Mouse (Mus musculus) liver (tissue): ENCODE results near the gene Hoxb3.
A peak's percentile ranks its signal among the peaks of the same experiment; 100 is the strongest.

Source experiments
- DNase-seq: peaks from one replicate; pipeline ENCODE4 v3.0.0-alpha.2; 2020; ENCODE audit warnings: mixed read lengths

Gene Hoxb3

DNA sequence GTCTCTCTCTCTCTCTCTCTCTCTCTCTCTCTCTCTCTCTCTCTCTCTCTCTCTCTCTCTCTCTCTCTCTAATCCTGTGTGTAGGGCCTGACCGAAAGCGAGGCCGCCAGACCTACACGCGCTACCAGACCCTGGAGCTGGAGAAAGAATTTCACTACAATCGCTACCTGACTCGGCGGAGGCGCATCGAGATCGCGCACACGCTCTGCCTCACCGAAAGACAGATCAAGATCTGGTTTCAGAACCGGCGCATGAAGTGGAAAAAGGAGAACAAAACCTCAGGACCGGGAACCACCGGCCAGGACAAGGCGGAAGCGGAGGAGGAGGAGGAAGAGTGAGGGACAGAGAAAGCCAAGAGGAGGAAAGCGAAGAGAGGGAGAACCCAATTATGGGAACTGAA is 33.8 kb upstream of the Hoxb3 start:
- no peak for DNase-seq

- no peak for DNase-seq
These were observed 33.3 kb upstream of the Hoxb3 start for GRCm38 (mm10) chr11:96289837-96290236.

- DNase-seq, result no peak
These were observed 32.3 kb upstream of the Hoxb3 start for GRCm38 (mm10) chr11:96290705-96291355.

GRCm38 (mm10) chr11:96291681-96292564 is 31.2 kb upstream of the Hoxb3 start, which contains the start of gene Hoxb6:
TSS of gene Hoxb6 (plus strand) at chr11:96292476.
- no peak for DNase-seq

DNA sequence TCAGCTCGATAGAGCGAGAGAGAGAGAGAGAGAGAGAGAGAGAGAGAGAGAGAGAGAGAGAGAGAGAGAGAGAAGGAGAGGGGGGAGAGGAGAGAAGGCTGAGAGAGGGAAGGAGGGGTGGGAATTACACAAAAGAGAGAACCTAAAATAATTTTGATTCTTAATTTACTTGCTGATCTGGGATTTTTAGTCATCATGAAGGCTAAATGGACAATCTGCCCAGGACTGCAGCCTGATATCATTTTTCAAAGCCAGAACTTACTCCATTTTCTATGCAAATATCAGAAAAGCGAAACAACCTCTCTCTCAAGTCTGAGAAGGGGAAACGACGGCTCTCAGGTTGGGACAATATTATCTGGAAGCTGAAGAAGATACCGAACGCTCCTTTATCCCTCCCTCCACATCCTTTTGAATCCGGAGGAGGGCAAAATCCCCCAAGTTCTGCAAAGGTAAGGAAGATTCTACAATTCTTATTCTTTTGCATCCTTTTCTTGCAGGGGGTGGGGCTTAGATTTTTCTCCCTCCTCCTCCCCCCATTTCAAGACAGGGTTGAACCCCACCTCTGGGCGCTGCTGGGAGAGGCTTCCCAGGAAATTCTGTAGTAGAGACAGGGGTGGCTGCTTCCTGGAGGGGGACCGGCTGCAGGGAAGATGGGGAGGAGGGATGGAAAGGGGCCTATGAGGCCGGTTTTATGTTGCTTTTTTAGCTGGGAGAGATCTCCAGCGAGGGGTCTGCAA is 30.4 kb upstream of the Hoxb3 start:
- DNase-seq, result no peak

DNA sequence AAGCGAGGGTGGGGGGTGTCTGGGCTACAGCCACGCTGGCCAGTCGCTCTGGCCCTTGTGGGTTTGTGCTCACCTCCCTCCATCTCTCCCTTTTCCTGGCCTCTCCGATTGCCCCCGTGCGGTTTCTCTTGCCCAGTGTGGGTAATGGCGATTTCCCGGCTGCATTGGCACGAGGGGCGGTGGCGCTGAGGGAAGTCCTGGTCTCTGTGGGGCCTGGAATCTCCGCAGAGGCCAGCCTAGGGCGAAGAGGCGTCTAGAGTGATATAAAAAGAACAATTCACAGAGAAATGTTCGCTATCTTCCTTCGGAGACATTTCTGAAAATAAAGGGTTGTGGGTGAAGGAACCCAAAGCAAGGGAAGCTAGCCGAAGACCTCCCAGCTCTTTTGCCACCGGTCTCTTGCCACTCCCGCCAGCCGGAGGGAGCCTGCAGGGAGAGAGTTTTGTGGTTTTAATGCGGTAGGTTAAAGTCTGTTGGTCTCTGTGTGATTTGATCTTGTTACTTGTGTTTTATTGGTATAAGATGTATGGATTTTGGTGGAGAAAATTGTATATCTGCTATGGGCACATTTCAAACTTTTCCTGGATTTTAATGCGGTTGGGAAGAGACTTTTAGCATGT is 29.7 kb upstream of the Hoxb3 start:
- no peak for DNase-seq

- DNase-seq, result peak; percentile 70
These were observed 28.7 kb upstream of the Hoxb3 start for GRCm38 (mm10) chr11:96294245-96295091.

DNA sequence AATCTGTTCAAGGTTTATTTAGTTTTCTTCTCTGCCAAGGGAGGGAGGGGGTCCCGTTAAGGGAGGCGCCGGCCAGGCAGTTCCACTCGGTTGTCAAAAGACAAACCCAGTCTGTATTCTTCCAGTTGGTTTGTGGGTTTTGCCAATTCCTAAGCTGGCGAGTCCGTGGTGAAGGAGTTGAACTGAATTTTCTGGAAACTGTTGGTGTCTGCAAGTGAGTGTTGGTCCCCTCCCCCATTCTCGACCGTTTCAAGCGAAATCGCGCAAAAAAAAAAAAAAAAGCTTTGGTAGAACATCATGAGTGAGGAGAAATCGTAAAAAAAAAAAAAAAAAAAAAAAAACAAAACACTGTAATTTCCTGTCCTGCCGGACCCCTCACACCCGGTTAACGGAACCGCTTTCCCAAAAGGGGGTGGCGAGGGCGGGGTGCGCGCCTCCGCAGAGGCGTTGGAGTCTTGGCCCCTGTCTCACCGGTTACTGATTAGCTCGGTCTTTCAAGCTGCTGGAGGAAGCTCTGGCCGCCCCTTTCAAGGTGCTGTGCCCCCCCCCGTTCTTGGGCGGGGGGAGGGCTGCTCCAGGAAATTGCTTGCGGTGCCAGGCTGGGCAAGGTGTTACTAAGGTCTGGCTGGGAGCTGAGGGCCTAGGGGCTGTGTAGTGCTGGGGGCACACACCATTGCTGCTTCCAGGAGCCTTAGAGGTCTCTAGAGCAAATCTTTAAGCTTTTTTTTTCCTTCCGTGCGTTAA is 27.9 kb upstream of the Hoxb3 start:
- DNase-seq, result no peak

- DNase-seq, result no peak
These were observed 26.1 kb upstream of the Hoxb3 start for GRCm38 (mm10) chr11:96296997-96297396.

GRCm38 (mm10) chr11:96297428-96297827 is 25.7 kb upstream of the Hoxb3 start:
- DNase-seq, result no peak

- DNase-seq, result no peak
These were observed 25.0 kb upstream of the Hoxb3 start for GRCm38 (mm10) chr11:96297968-96298635.

- peak; percentile 8 for DNase-seq
These were observed 24.0 kb upstream of the Hoxb3 start for GRCm38 (mm10) chr11:96298895-96299667.

- no peak for DNase-seq
These were observed 23.3 kb upstream of the Hoxb3 start for GRCm38 (mm10) chr11:96299781-96300180.

- peak; percentile 4 for DNase-seq
These were observed 22.6 kb upstream of the Hoxb3 start for GRCm38 (mm10) chr11:96300354-96301063.

DNA sequence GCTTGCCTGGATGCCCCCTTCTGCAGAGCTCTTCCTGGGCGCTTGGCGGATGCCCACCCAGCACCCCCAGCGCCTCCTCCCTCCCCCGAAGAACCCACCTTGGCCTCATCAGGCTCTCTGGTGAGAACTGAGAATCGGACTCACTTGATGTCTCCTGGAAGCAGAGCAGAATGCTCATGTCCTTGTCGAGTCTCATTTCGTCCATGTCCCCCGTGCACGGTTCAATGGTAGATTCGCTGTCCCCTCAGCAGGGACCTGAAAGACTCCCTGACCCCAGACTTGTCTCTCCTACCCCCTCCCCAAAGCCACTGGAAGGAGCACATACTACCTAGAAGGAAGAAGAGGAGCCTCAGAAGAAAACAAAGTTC is 22.1 kb upstream of the Hoxb3 start:
- no peak for DNase-seq

DNA sequence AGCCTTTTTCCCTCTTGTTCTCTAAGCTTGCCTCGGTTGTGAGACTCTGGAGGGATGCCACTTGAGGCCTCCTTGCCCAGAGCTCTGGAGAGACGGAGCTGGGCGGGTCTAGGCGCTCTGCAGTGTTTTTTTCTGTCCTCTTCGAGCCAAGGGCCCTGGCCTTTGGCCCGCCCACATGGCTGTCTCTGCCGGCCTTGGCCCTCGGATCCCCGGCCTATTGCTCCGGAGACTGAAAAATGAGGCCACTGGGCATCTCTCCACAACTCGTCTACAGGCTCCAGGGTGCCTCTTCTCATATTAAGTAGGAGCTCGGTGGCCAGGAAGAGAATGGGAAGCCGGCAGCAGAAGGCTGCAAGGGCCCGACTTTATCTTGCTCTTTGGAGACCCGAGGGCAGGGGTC is 21.3 kb upstream of the Hoxb3 start:
- DNase-seq, result no peak

GRCm38 (mm10) chr11:96302381-96303150 is 20.6 kb upstream of the Hoxb3 start:
- DNase-seq, result no peak
